Mouse (Mus musculus): ENCODE measurements around the gene Pgbd5. TPM values are rescaled to one million over a fixed set of nuclear protein-coding genes. Genes with fewer than 3 reads are reported as not detected.

The Pgbd5 gene
- polyA plus RNA-seq, 1 experiment: 0.19 TPM

DNA sequence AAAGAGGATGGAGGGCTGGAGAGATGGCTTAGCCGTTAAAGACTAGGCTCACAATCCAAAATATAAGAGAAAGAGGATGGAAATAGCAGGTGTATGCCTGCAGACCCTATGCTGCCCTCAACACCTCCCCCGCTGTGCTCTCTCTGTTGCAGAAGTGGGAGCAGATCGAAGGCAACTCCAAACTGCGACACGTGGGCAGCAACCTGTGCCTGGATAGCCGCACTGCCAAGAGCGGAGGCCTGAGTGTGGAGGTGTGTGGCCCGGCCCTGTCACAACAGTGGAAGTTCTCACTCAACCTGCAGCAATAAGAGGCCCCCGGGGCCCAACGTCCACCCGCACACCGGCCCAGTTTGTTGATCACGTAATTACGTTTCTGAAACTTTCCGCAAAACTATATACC, 96.3 kb downstream of the Pgbd5 start:
- Histone ChIP-seq H3K79me2 (ENCODE audit: control insufficient read depth, insufficient read depth) (no peaks in the 10 kb centered on the region), H3K4me3 (no peak overlapping the region), H3K27me3 (ENCODE audit: control insufficient read depth, insufficient read depth, insufficient read length) (no peaks in the 10 kb centered on the region), H3K36me3 (ENCODE audit: control insufficient read depth, insufficient read depth) (peaks cover 20% of the 10 kb centered on the region), H3K4me2 (ENCODE audit: low read depth) (no peak overlapping the region), H3ac (ENCODE audit: control insufficient read depth, insufficient read length) (no peak overlapping the region)
- TF ChIP-seq TCF3 (IDR thresholded peaks at IDR 0.05; ENCODE audit: insufficient read length, low read depth): no peak
- TF ChIP-seq MYOG (IDR thresholded peaks at IDR 0.05; ENCODE audit: control insufficient read depth in 1 of 3, insufficient read depth in 1 of 3, insufficient read length in 2 of 3, low read depth in 2 of 3): no peak
- no peak for TF ChIP-seq TCF12 (IDR thresholded peaks at IDR 0.05; ENCODE audit: insufficient read depth, poor library complexity, severe bottlenecking)
- no peak for TF ChIP-seq CEBPB (IDR thresholded peaks at IDR 0.05; ENCODE audit: insufficient read depth, poor library complexity, severe bottlenecking)
- no peak for TF ChIP-seq REST (IDR thresholded peaks at IDR 0.05; ENCODE audit: insufficient read depth, insufficient read length)

DNA sequence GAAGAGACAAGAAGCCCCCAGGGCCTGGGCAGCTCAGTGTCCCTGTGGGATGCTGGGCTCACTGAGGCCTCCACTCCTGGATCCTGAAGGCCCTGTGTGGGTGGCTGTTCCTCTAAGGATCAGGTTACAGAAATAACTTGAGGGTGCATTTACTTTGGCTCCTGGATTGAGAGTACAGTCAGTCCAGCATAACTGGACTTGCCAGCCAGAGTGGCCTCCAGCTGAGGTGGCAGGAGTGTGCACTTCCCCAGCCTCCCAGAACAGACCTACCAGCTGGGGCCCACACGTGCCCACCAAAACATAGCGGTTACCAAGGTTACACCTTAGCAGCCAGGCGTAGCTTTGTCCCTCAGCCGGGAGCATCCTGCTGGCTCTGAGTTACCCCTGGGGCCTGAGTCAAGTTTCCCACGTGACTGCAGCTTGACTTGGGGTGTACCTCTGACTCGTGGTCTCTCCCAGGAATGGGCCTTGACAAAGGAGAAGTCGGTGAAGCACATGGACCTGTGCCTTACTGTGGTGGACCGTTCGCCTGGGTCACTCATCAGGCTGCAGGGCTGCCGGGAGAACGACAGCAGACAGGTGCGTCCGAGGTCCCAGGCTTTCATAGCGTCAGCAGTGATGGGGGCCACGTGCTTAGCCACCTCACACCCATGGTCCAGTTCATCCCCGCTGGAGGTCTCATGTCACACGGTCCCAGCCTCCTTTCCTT, 98.9 kb downstream of the Pgbd5 start:
- Histone ChIP-seq H3K4me2 (ENCODE audit: low read depth) (no peak overlapping the region), H3K36me3 (ENCODE audit: control insufficient read depth, insufficient read depth) (peaks cover 23% of the 10 kb centered on the region), H3K79me2 (ENCODE audit: control insufficient read depth, insufficient read depth) (no peaks in the 10 kb centered on the region), H3K27me3 (ENCODE audit: control insufficient read depth, insufficient read depth, insufficient read length) (no peaks in the 10 kb centered on the region), H3ac (ENCODE audit: control insufficient read depth, insufficient read length) (no peak overlapping the region), H3K4me3 (no peak overlapping the region)
- TF ChIP-seq USF1 (IDR thresholded peaks at IDR 0.05; ENCODE audit: low read depth) (peak; percentile 68), REST (IDR thresholded peaks at IDR 0.05; ENCODE audit: insufficient read depth, insufficient read length) (no peak), CEBPB (IDR thresholded peaks at IDR 0.05; ENCODE audit: insufficient read depth, poor library complexity, severe bottlenecking) (no peak), POLR2AphosphoS2 (IDR thresholded peaks at IDR 0.05; ENCODE audit: insufficient read length, low read depth) (peak; percentile 18), MYOD1 (IDR thresholded peaks at IDR 0.05; ENCODE audit: control insufficient read depth in 1 of 3, insufficient read length in 2 of 3, low read depth in 2 of 3) (peak in 2 of 3 experiments; percentile 78 to 83), POLR2A (IDR thresholded peaks at IDR 0.05; ENCODE audit: insufficient read length, low read depth) (no peak)

- no peak overlapping the region for H3ac ChIP-seq (ENCODE audit: control insufficient read depth, insufficient read length)
- no peaks in the 10 kb centered on the region for H3K79me2 ChIP-seq (ENCODE audit: control insufficient read depth, insufficient read depth)
- no peaks in the 10 kb centered on the region for H3K27me3 ChIP-seq (ENCODE audit: control insufficient read depth, insufficient read depth, insufficient read length)
- H3K4me2 ChIP-seq (ENCODE audit: low read depth): no peak overlapping the region
- peaks cover 20% of the 10 kb centered on the region for H3K36me3 ChIP-seq (ENCODE audit: control insufficient read depth, insufficient read depth)
- H3K4me3 ChIP-seq: no peak overlapping the region
- TF ChIP-seq TCF12 (IDR thresholded peaks at IDR 0.05; ENCODE audit: insufficient read depth, poor library complexity, severe bottlenecking) (no peak), MYOD1 (IDR thresholded peaks at IDR 0.05; ENCODE audit: control insufficient read depth in 1 of 3, insufficient read length in 2 of 3, low read depth in 2 of 3) (no peak), POLR2AphosphoS2 (IDR thresholded peaks at IDR 0.05; ENCODE audit: insufficient read length, low read depth) (no peak), SRF (IDR thresholded peaks at IDR 0.05; ENCODE audit: control insufficient read depth, insufficient read length, low read depth) (no peak), USF1 (IDR thresholded peaks at IDR 0.05; ENCODE audit: low read depth) (no peak), POLR2A (IDR thresholded peaks at IDR 0.05; ENCODE audit: insufficient read length, low read depth) (no peak), MYOG (IDR thresholded peaks at IDR 0.05; ENCODE audit: control insufficient read depth in 1 of 3, insufficient read depth in 1 of 3, insufficient read length in 2 of 3, low read depth in 2 of 3) (no peak), CEBPB (IDR thresholded peaks at IDR 0.05; ENCODE audit: insufficient read depth, poor library complexity, severe bottlenecking) (no peak)
These were observed 99.7 kb downstream of the Pgbd5 start for GRCm38 (mm10) chr8:124339742-124340141.

DNA sequence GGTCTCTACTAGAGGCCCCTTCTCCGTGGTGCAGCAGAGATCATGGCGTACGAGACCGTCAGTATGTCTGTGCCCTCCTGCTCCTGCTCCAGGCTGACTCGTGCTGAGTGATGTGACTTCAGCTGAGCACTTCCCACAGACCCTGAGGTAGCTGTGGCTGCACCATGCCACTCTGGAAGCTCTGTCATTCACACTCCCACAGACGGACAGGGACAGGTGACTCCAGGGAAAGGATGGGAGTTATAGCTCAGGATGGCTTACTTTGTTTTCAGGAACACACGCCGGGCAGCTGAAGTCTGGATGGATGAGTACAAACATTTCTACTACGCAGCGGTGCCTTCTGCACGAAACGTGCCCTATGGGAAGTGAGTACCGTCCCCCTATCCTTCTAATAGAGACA, 103.2 kb downstream of the Pgbd5 start:
- no peak for TF ChIP-seq CEBPB (IDR thresholded peaks at IDR 0.05; ENCODE audit: insufficient read depth, poor library complexity, severe bottlenecking)
- TF ChIP-seq MYOD1 (IDR thresholded peaks at IDR 0.05; ENCODE audit: control insufficient read depth in 1 of 3, insufficient read length in 2 of 3, low read depth in 2 of 3): peak in 2 of 3 experiments; percentile 58 to 63
- no peaks in the 10 kb centered on the region for H3K79me2 ChIP-seq (ENCODE audit: control insufficient read depth, insufficient read depth)
- H3K27me3 ChIP-seq (ENCODE audit: control insufficient read depth, insufficient read depth, insufficient read length): no peaks in the 10 kb centered on the region
- no peak overlapping the region for H3K4me3 ChIP-seq
- peaks cover 9% of the 10 kb centered on the region for H3K36me3 ChIP-seq (ENCODE audit: control insufficient read depth, insufficient read depth)
- H3K4me2 ChIP-seq (ENCODE audit: low read depth): no peak overlapping the region
- H3ac ChIP-seq (ENCODE audit: control insufficient read depth, insufficient read length): no peak overlapping the region

GRCm38 (mm10) chr8:124331706-124332105, 107.8 kb downstream of the Pgbd5 start:
- H3K27me3 ChIP-seq (ENCODE audit: control insufficient read depth, insufficient read depth, insufficient read length): no peaks in the 10 kb centered on the region
- no peak overlapping the region for H3K4me3 ChIP-seq
- no peak for TF ChIP-seq E2F4 (IDR thresholded peaks at IDR 0.05; ENCODE audit: insufficient read depth)
- no peak for TF ChIP-seq REST (IDR thresholded peaks at IDR 0.05; ENCODE audit: insufficient read depth, insufficient read length)
- no peak for TF ChIP-seq POLR2A (IDR thresholded peaks at IDR 0.05; ENCODE audit: insufficient read length, low read depth)
- TF ChIP-seq MAX (IDR thresholded peaks at IDR 0.05; ENCODE audit: low read depth): no peak
- TF ChIP-seq POLR2AphosphoS2 (IDR thresholded peaks at IDR 0.05; ENCODE audit: insufficient read length, low read depth): no peak
- TF ChIP-seq CEBPB (IDR thresholded peaks at IDR 0.05; ENCODE audit: insufficient read depth, poor library complexity, severe bottlenecking): no peak
- TF ChIP-seq MYOG (IDR thresholded peaks at IDR 0.05; ENCODE audit: control insufficient read depth in 1 of 3, insufficient read depth in 1 of 3, insufficient read length in 2 of 3, low read depth in 2 of 3): no peak
- no peak for TF ChIP-seq TCF12 (IDR thresholded peaks at IDR 0.05; ENCODE audit: insufficient read depth, poor library complexity, severe bottlenecking)
- no peak for TF ChIP-seq MYOD1 (IDR thresholded peaks at IDR 0.05; ENCODE audit: control insufficient read depth in 1 of 3, insufficient read length in 2 of 3, low read depth in 2 of 3)
- TF ChIP-seq TCF3 (IDR thresholded peaks at IDR 0.05; ENCODE audit: insufficient read length, low read depth): no peak
- no peak for TF ChIP-seq USF1 (IDR thresholded peaks at IDR 0.05; ENCODE audit: low read depth)
- no peak for TF ChIP-seq SRF (IDR thresholded peaks at IDR 0.05; ENCODE audit: control insufficient read depth, insufficient read length, low read depth)
- peaks cover 7% of the 10 kb centered on the region for H3K36me3 ChIP-seq (ENCODE audit: control insufficient read depth, insufficient read depth)
- peak overlapping the region; percentile 70 for H3K4me2 ChIP-seq (ENCODE audit: low read depth)
- H3ac ChIP-seq (ENCODE audit: control insufficient read depth, insufficient read length): no peak overlapping the region
- H3K79me2 ChIP-seq (ENCODE audit: control insufficient read depth, insufficient read depth): no peaks in the 10 kb centered on the region

Measured in myocyte (in vitro differentiated cells).